36 mouse cellular contexts compared by ENCODE assay signal in genomic region chr3:96811232-96811631, GRCm38 (mm10). TPM values are rescaled to one million over a fixed set of nuclear protein-coding genes. Genes with fewer than 3 reads are reported as not detected.
"Had no signal": no experiment of that assay in that cellular context is flagged by ENCODE, and none has a peak within 500 bp of the region (broad histone marks: within the 10 kb centered on the region; RNA-seq: fewer than 3 reads in every experiment).

No protein-coding gene starts in this region.

- H3K9ac ChIP-seq: heart, embryonic 13.5 days; heart, embryonic 15.5 days; hindbrain, embryonic 13.5 days; hindbrain, embryonic 15.5 days; kidney, embryonic 15.5 days; limb, embryonic 12.5 days; liver, embryonic 13.5 days; liver, embryonic 15.5 days; liver, postnatal 0 days had no signal

- H3K9me3 ChIP-seq: heart, embryonic 15.5 days; hindbrain, embryonic 13.5 days; hindbrain, embryonic 15.5 days; kidney, embryonic 15.5 days; limb, embryonic 10.5 days; limb, embryonic 12.5 days; liver, embryonic 13.5 days; liver, embryonic 15.5 days had no signal

- H3K4me1 ChIP-seq: hindbrain, embryonic 15.5 days had no signal

- H3K4me3 ChIP-seq: heart, adult 2 months; heart, embryonic 13.5 days; heart, embryonic 15.5 days; hindbrain, embryonic 13.5 days; hindbrain, embryonic 15.5 days; kidney, embryonic 15.5 days; limb, embryonic 10.5 days; limb, embryonic 12.5 days; liver, embryonic 13.5 days; liver, embryonic 15.5 days had no signal

- H3K36me3 ChIP-seq: heart, embryonic 15.5 days; hindbrain, embryonic 13.5 days; kidney, embryonic 15.5 days; limb, embryonic 10.5 days; limb, embryonic 12.5 days; liver, embryonic 13.5 days; liver, embryonic 15.5 days had no signal

- H3K27me3 ChIP-seq: hindbrain, embryonic 13.5 days; hindbrain, embryonic 15.5 days; liver, embryonic 15.5 days had no signal

- H3K27ac ChIP-seq: heart, adult 2 months; heart, embryonic 13.5 days; heart, embryonic 15.5 days; hindbrain, embryonic 13.5 days; hindbrain, embryonic 15.5 days; hindbrain, postnatal 0 days; kidney, embryonic 15.5 days; kidney, postnatal 0 days; limb, embryonic 10.5 days; limb, embryonic 12.5 days; liver, embryonic 13.5 days; liver, embryonic 15.5 days had no signal

- DNase-seq: gastrocnemius, postnatal 14 days; gastrocnemius, postnatal 36 days; kidney, adult 11 months; kidney, adult 2 months; kidney, adult 9 months; kidney, postnatal 14 days; kidney, postnatal 36 days; layer of hippocampus, adult 9-11 months; layer of hippocampus, postnatal 36 days; liver; liver, embryonic 13.5 days; liver, postnatal 0 days; lung, adult 2 months had no signal

RNA-seq across cellular contexts. Expression of gene Pdzk1, which starts 17.9 kb away (rescaled TPM):
- total RNA-seq: gastrocnemius, adult 8-10 months; gastrocnemius, postnatal 14 days; gastrocnemius, postnatal 36 days; heart, adult 2 months; heart, postnatal 25 days; left cerebral cortex, postnatal 10 days had no signal
- polyA plus RNA-seq: heart, embryonic 15.5 days; hindbrain, embryonic 11.5 days; hindbrain, embryonic 13.5 days; limb, embryonic 10.5 days; limb, embryonic 12.5 days had no signal

RNA-seq across cellular contexts. Expression of gene Cd160, which starts 17.9 kb away (rescaled TPM):
- total RNA-seq: gastrocnemius, adult 18-20 months; gastrocnemius, adult 8-10 months; gastrocnemius, postnatal 14 days; gastrocnemius, postnatal 36 days; heart, adult 2 months; heart, postnatal 25 days; hindbrain, postnatal 0 days; layer of hippocampus, adult 18-20 months; layer of hippocampus, adult 8-10 months; layer of hippocampus, postnatal 14 days; layer of hippocampus, postnatal 36 days; left cerebral cortex, adult 18-20 months; left cerebral cortex, adult 8-10 months; left cerebral cortex, postnatal 10 days; left cerebral cortex, postnatal 36 days had no signal
- polyA plus RNA-seq: heart, postnatal 0 days had no signal
